Mouse (Mus musculus) cortical plate, adult 2 months (tissue): ENCODE results near the gene Esrrb.
A peak's percentile ranks its signal among the peaks of the same experiment; 100 is the strongest.

ENCODE experiments used
- CTCF ChIP-seq: fragments of 200-500 bp; IDR thresholded peaks from 2 replicates; pipeline ENCODE4 v1.5.1; 2011; ENCODE audit warnings: mild to moderate bottlenecking, control low read depth, low read length; ENCODE audit not compliant: insufficient read depth; ENCODE audit errors: extremely low read depth
- POLR2A ChIP-seq: fragments of 200-500 bp; IDR thresholded peaks from 2 replicates; pipeline ENCODE4 v1.6.1; 2011; ENCODE audit warnings: mild to moderate bottlenecking, low read length, control low read depth; ENCODE audit not compliant: insufficient read depth; ENCODE audit errors: extremely low read depth

DNA sequence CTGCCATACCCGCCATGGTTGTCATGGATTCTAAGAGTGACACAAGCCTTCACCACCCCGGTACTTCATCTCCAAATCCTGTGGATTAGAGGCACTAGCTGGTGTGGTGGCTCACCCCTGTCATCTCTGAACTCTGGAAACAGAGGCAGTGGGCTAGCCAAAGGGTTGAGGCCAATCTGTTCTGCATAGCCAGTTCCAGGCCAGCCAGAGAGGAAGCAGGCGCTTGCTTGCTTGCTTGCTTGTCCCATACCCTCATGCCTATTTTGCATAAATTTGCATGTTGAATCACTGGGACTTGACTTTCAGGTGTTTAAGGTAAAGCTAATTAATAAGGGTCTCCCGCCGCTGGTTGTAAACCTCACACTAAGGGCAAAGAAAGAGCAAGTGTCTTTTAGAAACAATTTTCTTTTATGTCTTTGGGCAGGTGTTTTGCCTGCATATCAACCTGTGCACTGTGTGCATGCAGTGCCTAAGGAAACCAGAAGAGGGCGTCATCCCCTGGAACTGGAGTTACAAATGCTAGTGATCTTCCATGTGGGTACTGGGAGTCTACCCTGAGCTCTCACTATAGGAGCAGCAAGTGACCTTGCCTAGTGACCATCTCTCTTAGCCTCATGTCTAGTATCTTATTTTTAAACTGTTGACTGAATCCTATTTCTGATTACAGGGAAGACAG, 147.5 kb downstream of the Esrrb start:
- 0 out of 2 replicates have a peak, but pooled peaks have one; percentile 15 for TF ChIP-seq CTCF
- no peak for TF ChIP-seq POLR2A
